Mouse (Mus musculus): ENCODE measurements at regions not wholly inside any gene's neighbourhood (a gene's known extent, or its start where the extent isn't known, plus 50 kb on each side); places are given as distances from the start of the nearest gene placed in this dataset.

DNA sequence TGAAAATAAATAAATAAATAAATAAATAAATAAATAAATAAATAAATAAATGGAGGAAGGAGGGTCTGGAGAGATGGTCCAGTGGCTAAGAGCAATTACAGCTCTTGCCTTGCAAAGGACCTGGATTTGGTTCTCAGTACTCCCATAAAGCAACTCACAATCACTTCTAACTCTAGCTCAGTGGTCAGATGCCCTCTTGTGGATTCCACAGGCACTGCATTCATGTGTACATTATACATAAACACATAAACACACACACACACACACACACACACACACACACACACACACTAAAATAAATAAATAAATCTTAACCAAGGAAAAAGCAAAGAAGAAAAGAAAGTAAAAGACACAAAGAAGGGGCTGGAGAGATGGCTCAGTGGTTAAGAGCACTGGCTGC lies 74.2 kb upstream of the Dhx40 start:
- no peak for ATAC-seq (ENCODE audit: insufficient read depth)
- no peak overlapping the region for H3K27ac ChIP-seq (replicated peaks)
- H3K36me3 ChIP-seq (replicated peaks) = no peaks in the 10 kb centered on the region
- no peaks in the 10 kb centered on the region for H3K27me3 ChIP-seq
- H3K4me2 ChIP-seq = no peak overlapping the region
- H3K9me3 ChIP-seq (replicated peaks) = no peaks in the 10 kb centered on the region
- no peaks in the 10 kb centered on the region for H3K4me1 ChIP-seq (replicated peaks)
- H3K4me3 ChIP-seq (replicated peaks) = no peak overlapping the region
- H3K9ac ChIP-seq = no peak overlapping the region

DNA sequence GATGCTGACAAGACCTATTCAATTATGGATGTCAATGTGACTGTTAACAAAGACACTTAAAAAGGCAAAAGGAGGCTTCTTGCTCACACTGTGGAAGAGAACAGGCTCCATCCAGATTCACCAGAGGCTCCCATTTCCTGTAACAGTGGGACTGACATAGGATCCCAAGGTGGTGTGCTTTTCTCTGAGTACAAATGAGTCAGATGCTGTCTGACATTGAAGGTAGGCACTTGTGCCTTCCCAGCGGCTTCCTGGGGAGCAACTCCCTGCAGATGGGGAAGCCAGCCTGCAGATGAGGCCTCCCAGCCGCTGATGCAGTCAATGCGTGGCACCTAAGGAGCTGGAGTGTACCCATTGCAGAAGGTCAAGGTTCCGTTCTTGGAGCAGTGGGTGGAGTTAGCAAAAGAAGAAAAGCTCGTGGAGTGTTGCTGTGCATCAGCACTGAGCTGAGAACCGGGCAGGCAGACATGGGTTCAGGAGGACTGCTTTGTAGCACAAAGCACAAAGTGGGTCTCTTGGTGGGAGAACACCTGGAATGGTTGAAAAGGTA lies 71.9 kb upstream of the Dhx40 start:
- Histone ChIP-seq H3K9me3 (replicated peaks) (no peaks in the 10 kb centered on the region), H3K4me3 (replicated peaks) (no peak overlapping the region), H3K36me3 (replicated peaks) (no peaks in the 10 kb centered on the region), H3K27me3 (no peaks in the 10 kb centered on the region), H3K9ac (no peak overlapping the region), H3K4me2 (no peak overlapping the region), H3K27ac (replicated peaks) (no peak overlapping the region), H3K4me1 (replicated peaks) (0 out of 2 replicates have a peak, but pooled peaks cover 3% of the 10 kb centered on the region)
- ATAC-seq (ENCODE audit: insufficient read depth) = no peak
- WGBS (ENCODE audit: insufficient replicate concordance) = 52% methylated on average over 6 of the region's 6 CpGs

DNA sequence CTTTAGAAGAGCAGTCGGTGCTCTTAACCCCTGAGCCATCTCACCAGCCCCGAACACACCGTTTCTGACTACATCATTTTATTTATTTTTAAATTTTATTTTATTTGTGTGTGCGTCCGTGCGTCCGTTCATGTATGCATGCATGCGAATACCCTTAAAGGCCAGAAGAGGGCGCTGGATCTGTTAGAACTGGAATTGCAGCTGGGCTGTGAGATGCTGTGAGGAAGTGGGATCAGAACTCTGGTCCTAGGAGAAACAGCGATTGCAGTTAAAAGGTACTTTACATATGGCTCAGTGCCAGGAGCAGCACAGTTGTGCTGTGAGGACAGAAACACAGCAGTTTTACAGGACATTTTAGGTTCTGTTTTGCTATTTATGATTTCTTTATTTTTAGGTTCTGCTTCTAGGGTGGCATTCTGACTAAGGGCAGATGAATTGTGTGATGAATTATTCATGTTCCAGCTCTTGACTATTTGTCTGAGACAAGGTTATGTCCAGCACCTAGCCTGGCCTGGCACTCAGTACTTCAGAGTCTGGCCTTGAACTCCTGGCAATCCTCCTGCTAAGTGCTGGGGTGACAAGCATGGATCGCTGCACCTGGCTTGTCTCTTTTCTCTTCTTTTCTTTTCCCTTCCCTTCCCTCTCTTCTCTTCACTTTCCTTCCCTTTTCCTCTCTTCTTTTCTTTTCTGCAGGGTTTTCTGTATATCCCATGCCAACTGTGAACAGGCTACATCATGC lies 71.0 kb upstream of the Dhx40 start:
- H3K27ac ChIP-seq (replicated peaks) = no peak overlapping the region
- no peak overlapping the region for H3K4me2 ChIP-seq
- ATAC-seq (ENCODE audit: insufficient read depth) = no peak
- 74% methylated on average over 11 of the region's 11 CpGs for WGBS (ENCODE audit: insufficient replicate concordance)
- H3K27me3 ChIP-seq = no peaks in the 10 kb centered on the region
- no peak overlapping the region for H3K4me3 ChIP-seq (replicated peaks)
- no peaks in the 10 kb centered on the region for H3K9me3 ChIP-seq (replicated peaks)
- no peaks in the 10 kb centered on the region for H3K36me3 ChIP-seq (replicated peaks)
- H3K9ac ChIP-seq = no peak overlapping the region
- H3K4me1 ChIP-seq (replicated peaks) = 0 out of 2 replicates have a peak, but pooled peaks cover 3% of the 10 kb centered on the region

DNA sequence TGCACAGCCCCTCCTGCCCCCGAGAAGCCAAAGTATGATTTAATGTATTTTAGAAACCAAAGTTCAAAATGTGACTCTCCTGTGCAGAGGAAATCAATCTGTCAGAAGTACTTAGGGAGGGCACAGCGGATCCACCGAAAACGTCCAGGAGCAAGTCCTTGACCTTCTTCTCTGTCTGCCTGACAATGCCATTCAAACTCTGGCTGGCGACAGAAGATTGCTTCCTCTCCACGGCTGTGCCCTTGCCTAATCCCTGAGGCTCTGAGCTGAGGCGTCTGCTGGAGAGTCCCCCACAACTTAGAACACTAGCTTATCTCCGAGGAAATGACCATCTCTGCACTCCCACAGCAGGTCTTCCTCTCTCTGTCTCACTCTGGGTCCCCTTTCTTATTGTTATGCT lies 69.0 kb upstream of the Dhx40 start:
- no peaks in the 10 kb centered on the region for H3K36me3 ChIP-seq (replicated peaks)

DNA sequence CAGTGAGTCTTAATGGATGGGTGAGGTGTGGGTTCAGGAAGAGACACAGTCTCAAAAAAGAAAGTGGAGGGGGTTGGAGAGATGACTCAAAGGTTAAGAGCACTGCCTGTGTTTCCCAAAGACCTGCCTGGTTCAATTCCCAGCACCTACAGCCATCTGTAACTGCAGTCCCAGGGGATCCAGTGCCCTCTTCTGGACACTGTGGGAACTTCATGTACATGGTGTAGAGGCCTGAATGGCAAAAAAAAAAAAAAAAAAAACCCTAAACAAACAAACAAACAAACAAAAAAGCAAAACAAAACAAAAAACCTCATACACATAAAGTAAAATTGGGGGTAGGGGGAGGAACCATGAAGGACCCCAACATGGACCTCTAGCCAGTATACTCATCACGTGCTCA lies 68.2 kb upstream of the Dhx40 start:
- no peak overlapping the region for H3K4me3 ChIP-seq (replicated peaks)

More for the DNA sequence above, 69.0 kb upstream of the Dhx40 start:
- Histone ChIP-seq H3K4me2 (no peak overlapping the region), H3K9ac (no peak overlapping the region), H3K4me3 (replicated peaks) (no peak overlapping the region), H3K4me1 (replicated peaks) (peaks cover 16% of the 10 kb centered on the region), H3K27ac (replicated peaks) (no peak overlapping the region), H3K27me3 (no peaks in the 10 kb centered on the region), H3K9me3 (replicated peaks) (no peaks in the 10 kb centered on the region)
- ATAC-seq (ENCODE audit: insufficient read depth) = no peak
- 33% methylated on average over 8 of the region's 8 CpGs for WGBS (ENCODE audit: insufficient replicate concordance)

DNA sequence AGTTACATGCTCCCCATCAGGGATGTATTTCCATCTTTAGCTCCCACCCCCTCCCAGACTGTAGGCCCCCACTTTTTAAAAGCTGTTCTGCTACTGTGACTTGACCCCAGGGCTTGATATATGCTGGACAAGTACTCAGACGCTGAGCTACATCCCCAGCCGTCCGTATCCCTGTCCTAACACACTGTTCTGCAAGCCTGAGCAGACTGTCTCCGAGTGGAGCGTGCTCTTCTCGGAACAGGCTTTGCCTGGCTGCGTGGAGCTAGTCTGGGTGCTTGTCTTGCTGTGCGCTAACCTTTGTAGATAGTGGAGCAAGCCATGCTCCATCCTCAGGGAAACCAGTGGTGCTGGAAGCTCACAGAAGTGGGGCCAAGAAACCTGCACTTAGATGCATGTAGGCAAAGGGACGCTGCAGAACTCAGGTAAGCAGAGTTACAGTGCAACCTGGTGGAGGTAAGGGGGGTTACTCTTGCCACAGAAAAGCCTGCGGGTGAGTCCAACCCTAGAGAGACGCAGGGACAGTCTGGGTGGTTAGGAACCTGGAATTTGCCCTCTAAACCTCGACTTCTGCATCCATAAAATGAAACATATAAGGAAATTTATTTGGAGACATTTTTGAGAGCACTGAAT lies 67.2 kb upstream of the Dhx40 start:
- 65% methylated on average over 12 of the region's 12 CpGs for WGBS (ENCODE audit: insufficient replicate concordance)
- Histone ChIP-seq H3K36me3 (replicated peaks) (no peaks in the 10 kb centered on the region), H3K27me3 (no peaks in the 10 kb centered on the region), H3K4me3 (replicated peaks) (no peak overlapping the region), H3K4me1 (replicated peaks) (peaks cover 20% of the 10 kb centered on the region), H3K9ac (no peak overlapping the region), H3K9me3 (replicated peaks) (no peaks in the 10 kb centered on the region), H3K4me2 (no peak overlapping the region), H3K27ac (replicated peaks) (no peak overlapping the region)
- ATAC-seq (ENCODE audit: insufficient read depth) = no peak

More for the DNA sequence above, 68.2 kb upstream of the Dhx40 start:
- H3K4me2 ChIP-seq = no peak overlapping the region
- H3K9ac ChIP-seq = no peak overlapping the region
- H3K27ac ChIP-seq (replicated peaks) = no peak overlapping the region
- peaks cover 20% of the 10 kb centered on the region for H3K4me1 ChIP-seq (replicated peaks)
- ATAC-seq (ENCODE audit: insufficient read depth) = no peak
- 80% methylated on average over 1 of the region's 1 CpGs for WGBS (ENCODE audit: insufficient replicate concordance)
- H3K9me3 ChIP-seq (replicated peaks) = no peaks in the 10 kb centered on the region
- H3K36me3 ChIP-seq (replicated peaks) = no peaks in the 10 kb centered on the region
- H3K27me3 ChIP-seq = no peaks in the 10 kb centered on the region

DNA sequence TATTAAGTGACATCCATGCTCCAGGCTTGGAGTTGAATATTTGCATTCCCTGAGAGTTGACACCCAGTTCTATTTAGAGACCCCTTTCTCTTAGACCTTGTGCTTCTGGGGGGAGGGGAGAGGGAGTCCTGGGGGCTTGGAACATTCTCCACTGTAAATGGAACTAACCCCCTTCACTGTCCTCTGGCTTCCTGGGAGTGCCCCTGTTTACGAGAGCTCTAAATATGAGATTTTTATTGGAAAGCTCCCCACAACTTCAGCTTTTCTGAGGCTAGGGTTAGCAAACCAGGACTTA lies 65.8 kb upstream of the Dhx40 start:
- Histone ChIP-seq H3K27ac (replicated peaks) (no peak overlapping the region), H3K4me3 (replicated peaks) (no peak overlapping the region), H3K27me3 (no peaks in the 10 kb centered on the region), H3K9me3 (replicated peaks) (no peaks in the 10 kb centered on the region), H3K4me2 (no peak overlapping the region), H3K9ac (no peak overlapping the region), H3K36me3 (replicated peaks) (no peaks in the 10 kb centered on the region), H3K4me1 (replicated peaks) (peaks cover 20% of the 10 kb centered on the region)
- ATAC-seq (ENCODE audit: insufficient read depth) = no peak
- WGBS (ENCODE audit: insufficient replicate concordance) = 74% methylated on average over 1 of the region's 1 CpGs

DNA sequence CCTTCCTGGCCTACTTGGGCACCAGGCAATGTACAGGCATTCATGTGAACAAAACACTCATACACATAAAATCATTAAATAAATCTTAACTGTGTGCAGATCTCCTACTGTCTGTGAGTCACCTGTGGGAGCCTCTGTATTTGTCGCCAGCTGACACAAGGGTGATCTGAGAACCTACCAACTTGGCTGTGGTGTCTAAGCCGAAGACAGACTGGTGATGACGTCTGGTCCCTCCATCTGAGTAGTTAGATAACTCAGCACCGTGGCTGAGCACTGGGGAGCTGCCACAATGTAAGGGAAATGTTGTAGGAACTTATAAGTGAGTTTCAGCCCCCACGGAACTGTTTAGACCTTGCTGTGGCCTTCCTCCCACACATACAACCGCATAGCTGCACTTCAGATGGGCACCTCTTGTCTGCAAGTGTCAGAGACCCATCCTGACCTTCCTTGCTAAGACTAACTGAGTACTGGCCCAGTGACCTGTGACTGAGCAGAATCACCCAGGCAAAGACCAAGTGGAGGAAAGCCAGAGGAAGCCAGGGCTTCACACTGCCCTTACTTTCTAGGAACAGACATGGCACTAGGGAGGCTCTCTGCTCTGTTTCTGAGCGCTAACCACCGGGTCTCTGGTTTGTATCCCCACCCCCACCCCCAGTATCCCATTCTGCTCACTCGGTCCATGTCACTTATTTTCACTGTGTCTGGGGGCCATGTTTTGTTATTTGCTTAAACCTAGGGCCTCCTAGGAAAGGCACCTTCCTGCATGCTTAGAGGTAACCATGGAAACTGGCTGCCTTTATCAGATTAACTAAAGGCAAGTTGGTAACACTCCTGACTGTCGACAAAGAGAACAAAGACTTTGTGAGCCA lies 65.2 kb upstream of the Dhx40 start:
- H3K9ac ChIP-seq = no peak overlapping the region
- H3K36me3 ChIP-seq (replicated peaks) = no peaks in the 10 kb centered on the region
- no peak overlapping the region for H3K4me2 ChIP-seq
- peaks cover 20% of the 10 kb centered on the region for H3K4me1 ChIP-seq (replicated peaks)
- no peaks in the 10 kb centered on the region for H3K27me3 ChIP-seq
- H3K4me3 ChIP-seq (replicated peaks) = no peak overlapping the region
- no peak for ATAC-seq (ENCODE audit: insufficient read depth)
- H3K9me3 ChIP-seq (replicated peaks) = no peaks in the 10 kb centered on the region
- WGBS (ENCODE audit: insufficient replicate concordance) = 29% methylated on average over 10 of the region's 10 CpGs
- 0 out of 2 replicates have a peak overlapping the region, but pooled peaks have one; percentile 56 for H3K27ac ChIP-seq (replicated peaks)

DNA sequence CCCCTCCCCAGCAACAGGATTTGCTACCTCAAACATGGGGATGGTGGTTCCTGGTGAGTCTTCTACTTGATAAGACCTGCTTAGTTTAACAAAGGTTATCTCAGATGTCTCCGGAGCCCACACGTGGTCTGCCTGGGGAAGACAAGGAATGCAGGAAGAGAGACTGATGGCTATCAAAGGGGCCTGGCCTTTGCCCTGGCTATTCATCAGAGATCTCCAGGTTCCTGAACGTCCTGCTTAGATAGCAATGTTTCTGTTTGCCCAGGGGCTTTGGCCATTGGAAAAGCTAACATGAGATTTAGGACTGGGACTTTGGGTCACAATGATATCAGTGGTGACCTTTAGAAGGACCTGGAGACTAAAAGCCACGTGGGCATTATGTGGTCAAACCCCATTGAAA lies 64.2 kb upstream of the Dhx40 start:
- Histone ChIP-seq H3K4me1 (replicated peaks) (peaks cover 20% of the 10 kb centered on the region), H3K4me3 (replicated peaks) (no peak overlapping the region), H3K27ac (replicated peaks) (peak overlapping the region; percentile 56; the same call in 1 of the 2 replicates), H3K36me3 (replicated peaks) (no peaks in the 10 kb centered on the region), H3K9ac (no peak overlapping the region), H3K4me2 (no peak overlapping the region), H3K9me3 (replicated peaks) (no peaks in the 10 kb centered on the region), H3K27me3 (no peaks in the 10 kb centered on the region)
- ATAC-seq (ENCODE audit: insufficient read depth) = no peak; the same call in 1 of the 2 replicates
- 8% methylated on average over 4 of the region's 4 CpGs for WGBS (ENCODE audit: insufficient replicate concordance)

DNA sequence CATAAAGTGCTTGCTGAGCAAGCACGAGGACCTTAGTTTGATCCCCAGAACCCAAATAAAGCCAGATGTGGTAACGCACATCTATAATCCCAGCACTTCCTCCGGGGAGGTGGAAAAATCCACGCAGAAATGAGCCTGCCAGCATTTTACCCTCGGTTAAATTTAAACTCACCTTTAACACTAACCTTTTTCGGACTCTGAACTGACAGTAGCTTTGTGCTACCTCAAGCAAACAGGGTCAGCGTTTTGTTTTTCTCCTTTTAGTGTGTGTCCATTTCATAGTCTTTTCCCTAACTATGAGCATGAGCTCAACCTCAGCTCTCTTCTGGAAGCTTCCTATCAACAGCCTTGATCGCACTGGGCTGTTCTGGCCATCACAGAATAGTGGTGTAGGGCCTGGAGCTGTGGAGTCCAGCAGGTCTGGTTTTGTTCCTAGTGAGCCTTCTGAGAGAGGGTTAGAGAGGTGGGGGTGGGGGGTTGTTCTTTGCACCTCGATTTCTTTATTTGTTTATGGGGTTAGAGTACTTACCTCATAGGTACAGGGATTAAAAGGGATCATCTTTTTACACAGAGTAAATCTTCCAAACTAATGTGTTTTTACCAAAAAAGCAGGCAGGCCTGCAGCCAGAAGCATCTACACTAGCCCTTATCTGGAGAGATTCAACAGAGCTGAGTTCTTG lies 63.1 kb upstream of the Dhx40 start:
- Histone ChIP-seq H3K27ac (replicated peaks) (peak overlapping the region; percentile 56), H3K9me3 (replicated peaks) (no peaks in the 10 kb centered on the region), H3K9ac (no peak overlapping the region), H3K27me3 (no peaks in the 10 kb centered on the region), H3K36me3 (replicated peaks) (no peaks in the 10 kb centered on the region), H3K4me2 (no peak overlapping the region), H3K4me1 (replicated peaks) (peaks cover 17% of the 10 kb centered on the region), H3K4me3 (replicated peaks) (no peak overlapping the region)
- 58% methylated on average over 9 of the region's 9 CpGs for WGBS (ENCODE audit: insufficient replicate concordance)
- ATAC-seq (ENCODE audit: insufficient read depth) = 0 out of 2 replicates have a peak, but pooled peaks have one; percentile 18

DNA sequence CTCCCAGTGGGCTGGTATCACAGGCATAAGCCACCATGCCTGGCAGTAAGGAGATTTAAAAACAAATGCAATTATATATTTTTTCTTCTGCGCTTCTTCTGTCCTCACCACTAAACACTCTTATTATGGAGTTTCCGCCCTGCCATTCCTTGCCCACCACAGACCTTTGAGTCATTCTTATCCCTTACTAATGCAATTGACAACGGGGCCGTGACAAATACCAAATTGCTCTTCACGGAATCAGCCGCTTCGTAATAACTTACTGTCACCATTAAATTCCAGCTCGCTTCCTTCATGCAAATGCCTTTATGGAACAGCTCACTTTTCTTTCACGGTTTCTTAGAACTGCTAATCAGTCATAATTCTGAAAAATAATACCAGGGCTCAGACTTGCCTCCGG lies 59.4 kb upstream of the Dhx40 start:
- Histone ChIP-seq H3K27me3 (no peaks in the 10 kb centered on the region), H3K4me2 (no peak overlapping the region), H3K4me3 (replicated peaks) (no peak overlapping the region), H3K4me1 (replicated peaks) (peaks cover 9% of the 10 kb centered on the region), H3K9ac (no peak overlapping the region), H3K36me3 (replicated peaks) (no peaks in the 10 kb centered on the region), H3K9me3 (replicated peaks) (no peaks in the 10 kb centered on the region), H3K27ac (replicated peaks) (no peak overlapping the region)
- WGBS (ENCODE audit: insufficient replicate concordance) = 76% methylated on average over 10 of the region's 10 CpGs
- no peak for ATAC-seq (ENCODE audit: insufficient read depth)

Measured in liver, embryonic 15.5 days (tissue).